Mouse (Mus musculus) testis, adult 2 months (tissue): ENCODE results near the gene Rngtt.

Experiments
- CTCF ChIP-seq: fragments of 200-500 bp; IDR thresholded peaks from 2 replicates; pipeline ENCODE4 v1.5.1; 2012; ENCODE audit warnings: low read depth, mild to moderate bottlenecking, inconsistent platforms, low read length, moderate library complexity; ENCODE audit not compliant: control insufficient read depth, insufficient read depth, insufficient replicate concordance
- POLR2A ChIP-seq: fragments of 200-500 bp; IDR thresholded peaks from 2 replicates; pipeline ENCODE4 v1.6.1; 2012; ENCODE audit warnings: low read depth, mild to moderate bottlenecking, inconsistent platforms, low read length, moderate library complexity; ENCODE audit not compliant: control insufficient read depth

DNA sequence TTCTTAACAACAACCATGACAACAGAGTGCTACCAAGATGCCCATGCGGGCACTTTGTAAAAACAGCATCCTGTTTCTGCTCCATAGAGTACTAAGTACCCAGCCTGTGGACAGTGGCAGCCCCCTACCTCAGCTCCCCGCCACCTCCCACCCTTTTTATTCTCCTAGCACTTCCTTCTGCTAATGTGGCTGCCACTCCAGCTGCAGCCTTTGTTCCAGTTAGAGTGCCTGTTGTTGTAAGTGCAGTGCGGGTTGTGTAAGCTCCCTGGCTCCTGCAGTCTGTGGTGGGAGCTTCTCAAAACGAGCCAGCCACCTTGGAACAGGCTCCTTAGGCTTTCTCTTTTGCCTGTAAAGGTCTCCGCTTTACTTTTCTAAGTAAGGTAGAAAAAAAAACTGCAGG lies 239.5 kb downstream of the Rngtt start:
- TF ChIP-seq CTCF (no peak), POLR2A (no peak)
